In genomic region chr19:43974221-43974620, GRCm38 (mm10) we compare ENCODE assay signal across 33 mouse cellular contexts. TPM values are rescaled to one million over a fixed set of nuclear protein-coding genes. Genes with fewer than 3 reads are reported as not detected.
"Had no signal": no experiment of that assay in that cellular context is flagged by ENCODE, and none has a peak within 500 bp of the region (broad histone marks: within the 10 kb centered on the region; RNA-seq: fewer than 3 reads in every experiment).

No protein-coding gene starts in this region.

- H3K36me3 ChIP-seq: heart, embryonic 10.5 days; heart, embryonic 12.5 days; hindbrain, embryonic 10.5 days; hindbrain, embryonic 12.5 days; intestine, embryonic 15.5 days; limb, embryonic 13.5 days; limb, embryonic 15.5 days had no signal

- H3K9me3 ChIP-seq: heart, embryonic 10.5 days; heart, embryonic 12.5 days; hindbrain, embryonic 10.5 days; hindbrain, embryonic 12.5 days; intestine, embryonic 15.5 days; limb, embryonic 13.5 days; limb, embryonic 15.5 days; liver, embryonic 12.5 days had no signal

- H3K27me3 ChIP-seq: heart, embryonic 12.5 days; hindbrain, embryonic 12.5 days; intestine, embryonic 15.5 days; limb, embryonic 13.5 days; limb, embryonic 15.5 days; liver, embryonic 12.5 days had no signal

- H3K4me1 ChIP-seq: hindbrain, embryonic 10.5 days; hindbrain, embryonic 12.5 days; limb, embryonic 13.5 days; limb, embryonic 15.5 days had no signal

- H3K4me3 ChIP-seq: heart, embryonic 10.5 days; heart, embryonic 12.5 days; hindbrain, embryonic 10.5 days; hindbrain, embryonic 12.5 days; intestine, embryonic 15.5 days; limb, embryonic 13.5 days; limb, embryonic 15.5 days; liver, embryonic 12.5 days had no signal

- H3K27ac ChIP-seq: heart, embryonic 10.5 days; hindbrain, embryonic 10.5 days; hindbrain, embryonic 12.5 days; hindbrain, embryonic 14.5 days; intestine, embryonic 15.5 days; kidney, postnatal 0 days; limb, embryonic 13.5 days; limb, embryonic 15.5 days; liver, embryonic 12.5 days; liver, embryonic 14.5 days had no signal

- H3K4me2 ChIP-seq: heart, embryonic 12.5 days; hindbrain, embryonic 12.5 days; hindbrain, embryonic 14.5 days; intestine, embryonic 15.5 days; limb, embryonic 13.5 days; limb, embryonic 15.5 days; liver, embryonic 12.5 days had no signal

- DNase-seq: gastrocnemius, postnatal 14 days; gastrocnemius, postnatal 36 days; heart, adult 18-20 months; heart, postnatal 10 days; heart, postnatal 4 days; kidney, adult 18-20 months; kidney, adult 8-10 months; kidney, postnatal 14 days; kidney, postnatal 36 days; layer of hippocampus, adult 9-11 months; layer of hippocampus, postnatal 36 days; left cerebral cortex, postnatal 4 days had no signal

- H3K9ac ChIP-seq: heart, embryonic 12.5 days; hindbrain, embryonic 12.5 days; hindbrain, embryonic 14.5 days; intestine, embryonic 15.5 days; limb, embryonic 13.5 days; limb, embryonic 15.5 days; liver, embryonic 12.5 days; liver, embryonic 14.5 days had no signal

- ATAC-seq: hindbrain, embryonic 16.5 days; inflammation-experienced regulatory T-cells, adult 6 months; intestine, embryonic 15.5 days; intestine, postnatal 0 days; liver, embryonic 12.5 days had no signal

RNA-seq across cellular contexts. Expression of gene Cpn1, which starts 12.1 kb away (rescaled TPM):
- total RNA-seq: gastrocnemius, postnatal 14 days; gastrocnemius, postnatal 36 days; heart, adult 18-20 months; heart, postnatal 10 days; heart, postnatal 4 days had no signal
- polyA plus RNA-seq: inflammation-experienced regulatory T-cells, adult 6 months; limb, embryonic 11.5 days had no signal

RNA-seq across cellular contexts. Expression of gene Cyp2c23, which starts 54.8 kb away (rescaled TPM):
- total RNA-seq: gastrocnemius, postnatal 14 days; heart, adult 8-10 months; heart, postnatal 25 days; heart, postnatal 4 days; layer of hippocampus, adult 18-20 months; layer of hippocampus, adult 8-10 months; layer of hippocampus, postnatal 36 days; left cerebral cortex, postnatal 4 days had no signal
- polyA plus RNA-seq: heart, embryonic 14.5 days; heart, embryonic 16.5 days; hindbrain, embryonic 10.5 days; hindbrain, embryonic 12.5 days; hindbrain, embryonic 14.5 days; hindbrain, embryonic 16.5 days; inflammation-experienced regulatory T-cells, adult 6 months had no signal
